Mouse (Mus musculus) hindbrain, postnatal 0 days (tissue): ENCODE measurements around the gene Eomes. TPM values are rescaled to one million over a fixed set of nuclear protein-coding genes. Genes with fewer than 3 reads are reported as not detected.

Source experiments
- ATAC-seq: fragments of 200-750 bp; cut with Nextera tagmentation; 2 replicates; pipeline ENCODE4 v1.8.0; 2017; ENCODE audit warnings: mild to moderate bottlenecking, moderate TSS enrichment, moderate library complexity
- DNase-seq: peaks from one replicate; pipeline ENCODE4 v3.0.0-alpha.2; 2015; ENCODE audit warnings: low spot score
- H3K27ac ChIP-seq: fragments of 300-500 bp; sonication (generic); 2 replicates; pipeline ENCODE4 v1.5.1; 2014; ENCODE audit warnings: mild to moderate bottlenecking
- H3K27me3 ChIP-seq: fragments of 300-500 bp; sonication (generic); 2 replicates; pipeline ENCODE4 v1.6.1; 2014; ENCODE audit warnings: low read length, mixed read lengths; ENCODE audit not compliant: insufficient read depth
- H3K36me3 ChIP-seq: fragments of 300-500 bp; sonication (generic); 2 replicates; pipeline ENCODE4 v1.6.1; 2014; ENCODE audit warnings: low read length, mixed read lengths; ENCODE audit not compliant: insufficient read depth
- H3K4me1 ChIP-seq: fragments of 300-500 bp; sonication (generic); 2 replicates; pipeline ENCODE4 v1.6.1; 2014; ENCODE audit warnings: antibody characterized with exemption, low read length, mixed read lengths; ENCODE audit not compliant: insufficient read depth
- H3K4me2 ChIP-seq: fragments of 300-500 bp; sonication (generic); 2 replicates; pipeline ENCODE4 v1.6.1; 2014; ENCODE audit warnings: low read depth, mild to moderate bottlenecking, low read length, moderate library complexity, mixed read lengths
- H3K4me3 ChIP-seq: fragments of 300-500 bp; sonication (generic); 2 replicates; pipeline ENCODE4 v1.5.1; 2014; ENCODE audit warnings: low read length
- H3K9ac ChIP-seq: fragments of 300-500 bp; sonication (generic); replicated peaks from 2 replicates; pipeline ENCODE4 v1.6.1; 2014; ENCODE audit warnings: mild to moderate bottlenecking, low read length, moderate library complexity, mixed read lengths
- H3K9me3 ChIP-seq: fragments of 300-500 bp; sonication (generic); 2 replicates; pipeline ENCODE4 v1.6.1; 2016; ENCODE audit warnings: low read length, mixed read lengths
- CTCF ChIP-seq: IDR thresholded peaks from 2 replicates; pipeline ENCODE4 v1.5.1; 2016; ENCODE audit warnings: antibody characterized with exemption, control low read depth, low read depth
- WGBS: fragments of 180-500 bp; shearing (Covaris S2); extraction: QIAGEN DNeasy Blood & Tissue Kit; methylation state at CpG from one replicate; pipeline ENCODE4 v1.1.7; 2014; 5-methylcytosine and 5-hydroxymethylcytosine counted together
- polyA plus RNA-seq: library from polyadenylated mRNA; unstranded; fragments of >200 nt; fragmentation: Nextera tagmentation; extraction: Ambion mirVana; gene quantifications from 2 replicates; pipeline ENCODE4 v1.2.1, GENCODE M21; 2015
- total RNA-seq: library from RNA; depleted of rRNA; stranded (reverse); fragments of >200 nt; gene quantifications from 2 replicates; pipeline ENCODE4 v1.2.3, GENCODE M21; 2014; rRNA removed

Eomes gene
- 16.2 and 19.4 TPM in 2 replicates for total RNA-seq
- 8.6 and 8.9 TPM in 2 replicates for polyA plus RNA-seq

DNA sequence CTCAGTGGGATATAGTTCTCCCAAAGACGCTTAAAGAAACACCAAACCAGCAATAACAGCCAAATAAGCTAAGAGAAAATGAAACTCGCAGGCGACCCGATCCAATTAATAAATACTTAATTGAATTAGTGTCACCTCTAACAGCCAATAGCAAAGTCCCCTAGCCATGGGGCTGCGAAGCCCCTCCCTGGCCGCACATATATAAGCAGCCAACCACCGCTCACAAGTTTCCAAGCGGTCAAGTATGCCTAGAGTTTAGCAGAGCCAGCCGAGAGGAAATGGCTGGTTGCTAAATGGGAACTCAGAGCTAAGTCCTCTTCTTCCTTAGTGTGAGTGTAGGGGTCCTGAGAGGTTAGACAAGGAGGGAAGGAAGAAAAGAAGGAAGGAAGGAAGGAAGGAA is at the start of gene Eomes:
Gene Eomes, plus strand, starts transcription at position 252 of the 400 bp plus-strand sequence.
- Histone ChIP-seq H3K4me3 (peak within 1 kb of the TSS; percentile 44), H3K36me3 (no peaks in the 10 kb centered on the region), H3K9me3 (no peaks in the 10 kb centered on the region), H3K4me1 (no peaks in the 10 kb centered on the region), H3K9ac (peak within 1 kb of the TSS; percentile 45), H3K27ac (peak within 1 kb of the TSS; percentile 48; the same call in 1 of the 2 replicates), H3K27me3 (peaks cover 63% of the 10 kb centered on the region), H3K4me2 (peak within 1 kb of the TSS; percentile 53)
- ATAC-seq (0 out of 2 replicates have a peak, but pooled peaks have one; percentile 27), DNase-seq (peak; percentile 58)
- WGBS, result under 1% methylated on average over 9 of the region's 9 CpGs
- no peak for TF ChIP-seq CTCF

DNA sequence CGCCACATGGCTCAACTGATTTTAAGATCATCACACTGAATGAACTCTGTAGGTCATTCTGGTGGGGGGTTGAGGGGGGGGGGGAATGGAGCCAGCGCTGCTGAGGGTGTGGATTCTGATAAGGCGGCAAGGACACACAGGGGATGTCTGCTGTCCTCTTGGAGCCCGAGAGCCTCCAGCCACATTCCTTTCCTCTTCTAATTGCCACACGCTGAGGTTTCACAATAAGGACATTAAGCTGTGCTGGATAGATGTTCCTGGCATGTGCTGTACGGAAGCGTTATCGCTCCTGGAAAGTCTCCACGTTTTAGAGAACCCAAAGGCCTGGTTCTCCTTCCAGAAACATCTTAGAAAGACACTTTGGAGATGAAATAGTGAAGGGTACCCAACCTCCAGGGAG is 33.2 kb upstream of the Eomes start:
- no peak for DNase-seq
- no peak for ATAC-seq
- H3K36me3 ChIP-seq, result no peaks in the 10 kb centered on the region
- TF ChIP-seq CTCF, result no peak
- no peak overlapping the region for H3K9ac ChIP-seq
- H3K27me3 ChIP-seq, result no peaks in the 10 kb centered on the region
- no peaks in the 10 kb centered on the region for H3K9me3 ChIP-seq
- H3K4me3 ChIP-seq, result no peak overlapping the region
- 37% methylated on average over 9 of the region's 9 CpGs for whole genome bisulfite sequencing
- 0 out of 2 replicates have a peak, but pooled peaks cover 3% of the 10 kb centered on the region for H3K4me1 ChIP-seq
- H3K27ac ChIP-seq, result no peak overlapping the region
- H3K4me2 ChIP-seq, result no peak overlapping the region

DNA sequence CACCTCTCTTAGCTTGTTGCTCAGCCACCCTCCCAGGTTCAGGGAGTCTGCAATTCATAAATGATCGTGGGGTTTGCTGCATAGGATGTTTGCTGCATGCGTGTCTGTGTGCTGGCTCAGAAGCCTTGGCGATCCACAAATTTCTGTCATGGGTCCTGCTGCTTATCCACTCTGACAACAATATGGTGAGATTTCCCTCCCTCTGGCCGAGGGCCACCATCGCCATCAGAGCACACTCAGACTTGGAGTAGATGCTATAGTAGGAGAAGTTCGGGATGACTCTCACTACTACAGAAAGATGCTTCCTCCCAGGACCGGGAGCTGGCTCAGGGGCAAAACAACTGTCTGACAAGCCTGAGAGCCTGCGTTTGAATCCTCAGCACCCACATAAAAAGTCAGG is 28.7 kb upstream of the Eomes start:
- DNase-seq, result peak; percentile 36

DNA sequence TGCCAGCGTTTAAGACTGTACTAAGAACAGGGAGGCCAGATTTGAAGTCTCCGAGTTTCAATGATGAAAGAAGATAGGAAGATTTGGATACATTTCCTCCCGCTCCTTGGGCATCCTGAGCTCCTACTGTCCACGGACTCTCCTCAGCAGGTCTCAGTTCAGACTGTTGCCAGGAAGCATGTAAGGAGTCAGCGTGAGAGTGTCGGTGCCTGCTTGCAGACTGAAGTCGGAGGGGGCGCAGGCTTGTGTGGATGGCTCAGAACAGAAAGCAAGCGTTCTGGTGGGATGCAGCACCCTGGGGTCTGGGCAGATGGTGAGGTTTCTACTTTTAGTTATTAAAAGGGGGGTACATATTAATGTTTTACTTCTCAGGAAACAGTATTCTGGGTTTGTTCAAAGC is 24.6 kb upstream of the Eomes start:
- Histone ChIP-seq H3K9ac (no peak overlapping the region), H3K4me1 (peaks cover 5% of the 10 kb centered on the region; the same call in 1 of the 2 replicates), H3K9me3 (no peaks in the 10 kb centered on the region), H3K4me2 (peak overlapping the region; percentile 40), H3K27ac (no peak overlapping the region), H3K4me3 (peak overlapping the region; percentile 17; the same call in 1 of the 2 replicates), H3K36me3 (no peaks in the 10 kb centered on the region), H3K27me3 (no peaks in the 10 kb centered on the region)
- DNase-seq, result peak; percentile 32
- WGBS, result 25% methylated on average over 9 of the region's 9 CpGs
- peak; percentile 25; the same call in 1 of the 2 replicates for TF ChIP-seq CTCF
- ATAC-seq, result no peak

More for the DNA sequence above, 28.7 kb upstream of the Eomes start:
- WGBS, result 73% methylated on average over 8 of the region's 8 CpGs
- Histone ChIP-seq H3K27ac (no peak overlapping the region), H3K4me2 (no peak overlapping the region), H3K27me3 (no peaks in the 10 kb centered on the region), H3K9ac (no peak overlapping the region), H3K36me3 (no peaks in the 10 kb centered on the region), H3K9me3 (no peaks in the 10 kb centered on the region), H3K4me3 (no peak overlapping the region), H3K4me1 (0 out of 2 replicates have a peak, but pooled peaks cover 3% of the 10 kb centered on the region)
- no peak for ATAC-seq
- TF ChIP-seq CTCF, result no peak

DNA sequence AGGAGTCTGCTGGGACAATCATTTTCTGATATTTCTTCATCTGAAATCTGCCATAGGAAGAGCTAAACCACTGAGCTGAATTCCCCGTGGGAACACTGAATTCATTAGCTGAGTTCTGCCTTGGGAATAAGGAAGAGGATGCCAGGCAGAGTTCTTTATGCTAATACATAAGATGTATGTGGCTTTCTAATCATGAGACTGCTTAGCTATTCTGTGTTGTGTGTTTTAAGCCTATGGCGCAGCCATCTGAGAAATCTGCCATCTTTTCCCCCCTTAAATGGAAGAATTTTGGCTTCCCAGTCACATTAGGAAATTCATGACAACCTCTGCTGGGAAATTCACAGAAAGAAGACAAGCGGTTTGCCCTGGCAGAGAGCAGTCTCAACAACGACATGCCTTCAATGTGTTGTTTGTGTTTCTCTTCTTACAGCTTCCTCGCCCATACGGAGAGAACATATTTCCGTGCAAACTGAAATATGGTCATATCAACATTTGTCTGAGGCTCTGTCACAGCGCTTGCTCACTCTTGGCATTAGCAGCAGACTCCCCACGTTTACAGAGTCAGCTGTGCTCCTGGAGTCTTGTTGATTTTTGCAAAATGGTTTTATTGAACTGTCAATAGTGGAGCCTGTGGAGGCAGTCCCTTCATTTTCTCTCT is 22.7 kb upstream of the Eomes start:
- Histone ChIP-seq H3K4me3 (no peak overlapping the region), H3K4me2 (no peak overlapping the region), H3K9me3 (no peaks in the 10 kb centered on the region), H3K9ac (no peak overlapping the region), H3K4me1 (peaks cover 5% of the 10 kb centered on the region; the same call in 1 of the 2 replicates), H3K27me3 (no peaks in the 10 kb centered on the region), H3K27ac (no peak overlapping the region), H3K36me3 (no peaks in the 10 kb centered on the region)
- ATAC-seq (no peak), DNase-seq (no peak)
- WGBS, result 51% methylated on average over 9 of the region's 9 CpGs
- TF ChIP-seq CTCF, result no peak

DNA sequence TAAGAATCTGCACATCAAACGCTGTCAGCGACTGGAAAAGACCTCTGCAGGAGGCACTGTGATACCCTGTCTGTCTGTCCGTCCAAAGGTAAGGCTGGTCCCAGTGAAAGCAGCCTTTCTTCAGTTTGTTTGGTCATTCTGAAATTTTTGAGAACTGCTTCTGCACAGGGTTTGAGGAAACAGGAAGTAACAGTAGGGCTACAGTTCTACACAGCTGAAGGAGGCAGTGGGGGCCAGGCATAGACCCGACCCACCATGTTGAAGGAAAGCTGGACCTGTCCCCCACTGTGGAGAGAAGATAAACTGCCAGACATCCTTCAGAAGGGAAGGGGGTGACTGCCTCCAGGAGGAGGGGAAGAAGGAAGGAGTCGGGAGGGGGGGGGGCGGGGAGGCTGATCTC is 21.6 kb upstream of the Eomes start:
- Histone ChIP-seq H3K9ac (no peak overlapping the region), H3K4me3 (no peak overlapping the region), H3K27me3 (no peaks in the 10 kb centered on the region), H3K27ac (no peak overlapping the region), H3K9me3 (no peaks in the 10 kb centered on the region), H3K4me2 (no peak overlapping the region), H3K4me1 (peaks cover 5% of the 10 kb centered on the region; the same call in 1 of the 2 replicates), H3K36me3 (no peaks in the 10 kb centered on the region)
- ATAC-seq, result no peak
- no peak for DNase-seq
- TF ChIP-seq CTCF, result no peak
- 38% methylated on average over 6 of the region's 6 CpGs for WGBS

DNA sequence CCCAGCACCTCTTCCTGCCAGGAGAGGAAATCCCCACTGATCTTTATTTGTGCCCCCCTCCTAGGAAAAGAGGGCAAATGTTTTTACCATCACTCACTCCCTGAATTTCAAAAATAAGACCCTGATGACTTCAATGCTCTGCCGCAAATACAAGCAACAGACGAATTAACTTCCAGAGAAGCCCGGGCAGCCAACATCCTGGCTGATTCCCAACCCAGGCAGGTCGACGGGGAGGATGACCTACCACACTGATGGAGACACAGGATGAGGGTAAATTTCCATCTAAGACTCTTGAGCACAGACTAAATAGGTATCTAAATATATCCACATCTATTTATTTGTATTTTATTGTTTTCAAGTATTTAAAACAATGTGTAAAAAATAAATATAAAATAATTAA is 20.0 kb upstream of the Eomes start:
- no peak overlapping the region for H3K4me3 ChIP-seq
- WGBS, result 27% methylated on average over 5 of the region's 5 CpGs
- no peak for TF ChIP-seq CTCF

More for the DNA sequence above, 20.0 kb upstream of the Eomes start:
- H3K4me1 ChIP-seq, result peaks cover 5% of the 10 kb centered on the region; the same call in 1 of the 2 replicates
- no peaks in the 10 kb centered on the region for H3K9me3 ChIP-seq
- H3K9ac ChIP-seq, result no peak overlapping the region
- no peak for DNase-seq
- H3K27me3 ChIP-seq, result no peaks in the 10 kb centered on the region
- no peak overlapping the region for H3K27ac ChIP-seq
- no peak overlapping the region for H3K4me2 ChIP-seq
- ATAC-seq, result no peak
- H3K36me3 ChIP-seq, result no peaks in the 10 kb centered on the region
